Mouse (Mus musculus): ENCODE results near the gene AU022751.
A peak's percentile ranks its signal among the peaks of the same experiment; 100 is the strongest.
"Not testable (repeated sequence)": the region's sequence is repeated elsewhere in the genome, so short reads cannot be mapped to it uniquely, and the experiment has no call there.

Gene AU022751

GRCm38 (mm10) chrX:6082954-6083680 lies at the start of gene AU022751:
TSS of gene AU022751 (minus strand) at chrX:6083419.
- peak; percentile 33 for DNase-seq (ENCODE audit: low spot score)

- peak; percentile 55 for DNase-seq (ENCODE audit: low spot score)
These were observed 9.0 kb upstream of the AU022751 start for GRCm38 (mm10) chrX:6091996-6092757.

GRCm38 (mm10) chrX:6091547-6091946 lies 8.3 kb upstream of the AU022751 start:
- no peak for DNase-seq (ENCODE audit: low spot score)

GRCm38 (mm10) chrX:6061563-6061962 lies 21.7 kb downstream of the AU022751 start:
- no peak for DNase-seq (ENCODE audit: low spot score)

- not testable (repeated sequence) for DNase-seq (ENCODE audit: low spot score)
These were observed 35.1 kb downstream of the AU022751 start for GRCm38 (mm10) chrX:6047936-6048614.

- DNase-seq (ENCODE audit: low spot score) = peak; percentile 48
These were observed 35.9 kb downstream of the AU022751 start, which contains the start of gene Nudt11 for GRCm38 (mm10) chrX:6047066-6047935. TSS of gene Nudt11 (plus strand) at chrX:6047453.
